Mouse (Mus musculus) kidney, postnatal 4 days (tissue): ENCODE results near the gene Tnfaip2.

Experiments used
- DNase-seq, 2 experiments: peaks; one replicate each; pipeline ENCODE4 v3.0.0; 2021; ENCODE audit warnings: mixed read lengths in 2 of 2

The Tnfaip2 gene

GRCm38 (mm10) chr12:111445890-111446613 is 3.8 kb downstream of the Tnfaip2 start:
- peak; percentile 50 to 67 for DNase-seq

- DNase-seq = peak; percentile 12 to 27
Observed at GRCm38 (mm10) chr12:111446745-111447144, 4.5 kb downstream of the Tnfaip2 start.

- DNase-seq = peak in 1 of 2 experiments; percentile 37
Observed at GRCm38 (mm10) chr12:111447350-111447749, 5.1 kb downstream of the Tnfaip2 start.

- peak; percentile 31 to 35 for DNase-seq
Observed at GRCm38 (mm10) chr12:111447898-111448760, 5.9 kb downstream of the Tnfaip2 start.

GRCm38 (mm10) chr12:111448931-111449705 is 6.8 kb downstream of the Tnfaip2 start:
- peak; percentile 71 to 81 for DNase-seq

GRCm38 (mm10) chr12:111450359-111450758 is 8.1 kb downstream of the Tnfaip2 start:
- peak; percentile 63 to 76 for DNase-seq

GRCm38 (mm10) chr12:111451561-111451960 is 9.3 kb downstream of the Tnfaip2 start:
- DNase-seq = no peak

GRCm38 (mm10) chr12:111454021-111454420 is 11.8 kb downstream of the Tnfaip2 start:
- peak; percentile 74 to 85 for DNase-seq

GRCm38 (mm10) chr12:111454543-111455280 is 12.4 kb downstream of the Tnfaip2 start:
- DNase-seq = peak in 1 of 2 experiments; percentile 69

- DNase-seq = peak in 1 of 2 experiments; percentile 50
Observed at GRCm38 (mm10) chr12:111455311-111455846, 13.1 kb downstream of the Tnfaip2 start.

- peak in 1 of 2 experiments; percentile 44 for DNase-seq
Observed at GRCm38 (mm10) chr12:111455860-111456259, 13.6 kb downstream of the Tnfaip2 start.

GRCm38 (mm10) chr12:111457742-111458141 is 15.5 kb downstream of the Tnfaip2 start:
- DNase-seq = no peak

GRCm38 (mm10) chr12:111463570-111463969 is 21.3 kb downstream of the Tnfaip2 start:
- no peak for DNase-seq

GRCm38 (mm10) chr12:111466369-111466768 is 24.1 kb downstream of the Tnfaip2 start:
- no peak for DNase-seq

- no peak for DNase-seq
Observed at GRCm38 (mm10) chr12:111468206-111468605, 25.9 kb downstream of the Tnfaip2 start.

- DNase-seq = peak; percentile 84 to 89
Observed at GRCm38 (mm10) chr12:111469507-111469906, 27.2 kb downstream of the Tnfaip2 start.

GRCm38 (mm10) chr12:111471119-111471518 is 28.9 kb downstream of the Tnfaip2 start:
- no peak for DNase-seq

GRCm38 (mm10) chr12:111471721-111472120 is 29.5 kb downstream of the Tnfaip2 start:
- DNase-seq = no peak

- peak in 1 of 2 experiments; percentile 50 for DNase-seq
Observed at GRCm38 (mm10) chr12:111472886-111473285, 30.6 kb downstream of the Tnfaip2 start.

GRCm38 (mm10) chr12:111474384-111474783 is 32.1 kb downstream of the Tnfaip2 start:
- DNase-seq = no peak

- DNase-seq = peak; percentile 79 to 85
Observed at GRCm38 (mm10) chr12:111474893-111475643, 32.8 kb downstream of the Tnfaip2 start.
